Mouse (Mus musculus) E14TG2a.4 (cell line): ENCODE measurements around the gene Saxo1.

Experiments
- CTCF ChIP-seq: conservative IDR thresholded peaks from 2 replicates; pipeline ENCODE4 v1.5.1; 2014; ENCODE audit warnings: low read length
- NANOG ChIP-seq: IDR thresholded peaks from 2 replicates; pipeline ENCODE4 v1.6.1; 2014; ENCODE audit warnings: borderline replicate concordance, low read length, mixed read lengths
- POU5F1 ChIP-seq: IDR thresholded peaks from 2 replicates; pipeline ENCODE4 v1.6.1; 2014; ENCODE audit warnings: low read length, borderline replicate concordance

GRCm38 (mm10) chr4:86561061-86561460 lies 2.9 kb upstream of the Saxo1 start:
- TF ChIP-seq CTCF (no peak), POU5F1 (no peak), NANOG (no peak)
